Mouse (Mus musculus) liver, postnatal 0 days (tissue): ENCODE measurements around the gene Dzip1. TPM values are rescaled to one million over a fixed set of nuclear protein-coding genes. Genes with fewer than 3 reads are reported as not detected.

Experiments used
- ATAC-seq: fragments of 200-750 bp; cut with Nextera tagmentation; 2 replicates; pipeline ENCODE4 v1.8.0; 2017; ENCODE audit warnings: mild to moderate bottlenecking, moderate library complexity
- DNase-seq: peaks from one replicate; pipeline ENCODE4 v3.0.0-alpha.2; 2016
- H3K27ac ChIP-seq: fragments of 300-500 bp; sonication (generic); 2 replicates; pipeline ENCODE4 v1.5.1; 2014; ENCODE audit warnings: antibody characterized with exemption, moderate library complexity, mild to moderate bottlenecking, low read depth
- H3K27me3 ChIP-seq: fragments of 300-500 bp; sonication (generic); 2 replicates; pipeline ENCODE4 v1.6.1; 2014; ENCODE audit warnings: low read length, control low read depth, mixed read lengths; ENCODE audit not compliant: insufficient read depth
- H3K36me3 ChIP-seq: fragments of 300-500 bp; sonication (generic); replicated peaks from 2 replicates; pipeline ENCODE4 v1.6.1; 2014; ENCODE audit warnings: mild to moderate bottlenecking, control low read depth, low read length, moderate library complexity, mixed read lengths; ENCODE audit not compliant: insufficient read depth
- H3K4me1 ChIP-seq: fragments of 300-500 bp; sonication (generic); 2 replicates; pipeline ENCODE4 v1.6.1; 2014; ENCODE audit warnings: antibody characterized with exemption, mild to moderate bottlenecking, control low read depth; ENCODE audit not compliant: insufficient read depth
- H3K4me2 ChIP-seq: fragments of 300-500 bp; sonication (generic); 2 replicates; pipeline ENCODE4 v1.6.1; 2014; ENCODE audit warnings: low read depth, mild to moderate bottlenecking, low read length, moderate library complexity, mixed read lengths
- H3K4me3 ChIP-seq: fragments of 300-500 bp; sonication (generic); 2 replicates; pipeline ENCODE4 v1.5.1; 2014; ENCODE audit warnings: low read depth, low read length
- H3K9ac ChIP-seq: fragments of 300-500 bp; sonication (generic); replicated peaks from 2 replicates; pipeline ENCODE4 v1.6.1; 2014; ENCODE audit warnings: mild to moderate bottlenecking, moderate library complexity
- H3K9me3 ChIP-seq: fragments of 300-500 bp; sonication (generic); 2 replicates; pipeline ENCODE4 v1.6.1; 2016; ENCODE audit warnings: mild to moderate bottlenecking, control low read depth, low read length, mixed read lengths
- CTCF ChIP-seq: sonication (generic); IDR thresholded peaks from 2 replicates; pipeline ENCODE4 v1.5.1; 2016; ENCODE audit warnings: antibody characterized with exemption, low read depth
- EP300 ChIP-seq: IDR thresholded peaks from 2 replicates; pipeline ENCODE4 v1.6.1; 2016; ENCODE audit warnings: antibody characterized with exemption, low read depth, mild to moderate bottlenecking
- WGBS: fragments of 180-500 bp; shearing (Covaris S2); extraction: QIAGEN DNeasy Blood & Tissue Kit; methylation state at CpG from one replicate; pipeline ENCODE4 v1.1.7; 2014; ENCODE audit not compliant: insufficient replicate concordance; 5-methylcytosine and 5-hydroxymethylcytosine counted together
- polyA plus RNA-seq: library from polyadenylated mRNA; unstranded; fragments of >200 nt; fragmentation: Nextera tagmentation; extraction: Ambion mirVana; gene quantifications from 2 replicates; pipeline ENCODE4 v1.2.1, GENCODE M21; 2015

Gene Dzip1
- polyA plus RNA-seq, 1 experiment from 2014 or later, result 0.42 TPM

DNA sequence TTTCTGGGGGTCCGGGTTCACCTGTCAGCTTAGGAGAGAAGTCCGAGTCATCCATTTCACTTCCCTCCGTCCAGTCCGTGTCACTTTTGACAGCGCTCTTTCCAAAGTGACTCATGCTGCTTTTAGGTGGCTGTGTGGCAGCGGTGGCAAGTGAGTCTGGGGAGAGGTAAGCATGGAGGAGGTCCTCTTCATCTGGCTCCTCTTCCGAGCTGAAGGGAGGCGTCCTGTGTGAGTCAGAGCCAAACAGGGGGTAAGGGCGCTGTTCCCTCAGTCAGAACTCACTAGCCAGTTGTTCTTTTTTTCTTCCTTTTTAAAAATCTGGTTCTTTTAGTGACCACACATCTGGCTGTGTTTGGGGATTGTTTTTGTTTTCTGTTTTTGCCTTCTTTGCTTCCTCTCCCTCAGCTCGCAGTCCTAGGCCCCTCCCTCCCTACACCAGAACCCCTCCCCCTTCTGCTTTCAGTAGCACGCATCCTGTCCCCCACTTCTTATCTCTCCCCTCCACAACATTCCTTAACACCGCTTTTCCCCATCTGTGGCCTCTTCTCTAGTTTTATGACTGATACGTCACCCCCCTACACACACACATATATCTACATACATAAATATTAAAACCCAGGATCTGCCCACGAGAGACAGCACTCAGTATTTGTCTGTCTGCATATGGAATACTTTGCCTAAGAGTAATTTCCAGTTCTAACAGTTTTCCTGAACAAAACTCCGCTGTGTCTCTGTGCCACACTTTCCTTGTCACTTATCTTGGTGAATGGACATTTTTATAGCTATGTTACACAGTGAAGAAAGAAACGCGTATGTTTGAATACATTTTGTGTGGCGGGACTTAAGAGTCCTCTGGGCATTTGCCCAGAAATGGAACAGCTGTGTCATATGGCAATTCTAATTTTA lies 41.7 kb downstream of the Dzip1 start:
- peak overlapping the region; percentile 53 for H3K4me2 ChIP-seq
- TF ChIP-seq EP300 (peak; percentile 69), CTCF (no peak)

GRCm38 (mm10) chr14:118880696-118881095 lies 44.6 kb downstream of the Dzip1 start:
- H3K9me3 ChIP-seq, result no peaks in the 10 kb centered on the region
- no peaks in the 10 kb centered on the region for H3K36me3 ChIP-seq
- DNase-seq (no peak), ATAC-seq (no peak)
- H3K4me3 ChIP-seq, result no peak overlapping the region
- WGBS, result 88% methylated on average over 10 of the region's 10 CpGs
- no peaks in the 10 kb centered on the region for H3K4me1 ChIP-seq
- no peaks in the 10 kb centered on the region for H3K27me3 ChIP-seq
- H3K9ac ChIP-seq, result no peak overlapping the region
- no peak overlapping the region for H3K4me2 ChIP-seq
- no peak overlapping the region for H3K27ac ChIP-seq
- no peak for TF ChIP-seq EP300
- no peak for TF ChIP-seq CTCF

More for the DNA sequence above, 41.7 kb downstream of the Dzip1 start:
- WGBS, result 67% methylated on average over 18 of the region's 18 CpGs
- DNase-seq, result no peak
- Histone ChIP-seq H3K4me3 (peak overlapping the region; percentile 1; the same call in 1 of the 2 replicates), H3K9ac (no peak overlapping the region), H3K9me3 (no peaks in the 10 kb centered on the region), H3K27me3 (no peaks in the 10 kb centered on the region), H3K27ac (peak overlapping the region; percentile 30), H3K4me1 (no peaks in the 10 kb centered on the region), H3K36me3 (no peaks in the 10 kb centered on the region)
- ATAC-seq, result peak; percentile 87

DNA sequence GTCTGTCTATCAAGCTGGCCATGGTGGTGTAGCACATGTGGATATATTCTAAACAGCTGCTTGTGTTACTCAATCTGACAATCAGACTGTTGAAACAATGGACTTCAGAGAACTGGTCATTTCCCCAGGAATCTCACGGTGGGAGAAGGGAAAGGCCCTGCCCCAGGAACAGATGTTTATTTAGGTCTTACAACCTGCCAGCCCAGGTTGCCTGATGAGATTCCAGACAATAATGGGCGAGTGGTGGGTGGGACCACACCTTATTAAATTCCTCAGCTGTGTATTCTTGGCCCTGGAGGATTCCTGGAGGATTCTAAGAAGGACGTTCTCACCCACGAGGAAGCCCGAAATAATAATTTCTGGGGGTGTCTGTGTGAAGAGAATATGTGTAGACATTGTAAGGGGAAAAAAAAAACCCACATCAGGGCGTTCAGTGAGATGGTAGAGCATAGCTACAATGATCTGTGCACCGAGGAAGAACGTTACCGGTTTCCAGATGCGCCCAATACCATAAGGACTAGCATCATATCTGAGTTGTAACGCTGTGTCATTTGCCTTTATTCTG lies 46.8 kb downstream of the Dzip1 start:
- Histone ChIP-seq H3K27me3 (no peaks in the 10 kb centered on the region), H3K4me3 (no peak overlapping the region), H3K4me1 (no peaks in the 10 kb centered on the region), H3K36me3 (no peaks in the 10 kb centered on the region), H3K4me2 (no peak overlapping the region), H3K27ac (no peak overlapping the region), H3K9ac (no peak overlapping the region), H3K9me3 (no peaks in the 10 kb centered on the region)
- no peak for DNase-seq
- WGBS, result 83% methylated on average over 11 of the region's 11 CpGs
- TF ChIP-seq CTCF (no peak), EP300 (no peak)
- ATAC-seq, result no peak

- Histone ChIP-seq H3K9me3 (no peaks in the 10 kb centered on the region), H3K4me2 (no peak overlapping the region), H3K4me3 (no peak overlapping the region), H3K4me1 (peaks cover 4% of the 10 kb centered on the region; the same call in 1 of the 2 replicates), H3K36me3 (no peaks in the 10 kb centered on the region), H3K27ac (no peak overlapping the region), H3K27me3 (no peaks in the 10 kb centered on the region), H3K9ac (no peak overlapping the region)
- TF ChIP-seq CTCF (no peak), EP300 (no peak)
- ATAC-seq, result no peak
- no peak for DNase-seq
- WGBS, result 69% methylated on average over 10 of the region's 10 CpGs
Observed at GRCm38 (mm10) chr14:118874786-118875415, 50.4 kb downstream of the Dzip1 start.

GRCm38 (mm10) chr14:118874126-118874525 lies 51.1 kb downstream of the Dzip1 start:
- H3K4me2 ChIP-seq, result no peak overlapping the region
- no peak overlapping the region for H3K4me3 ChIP-seq

DNA sequence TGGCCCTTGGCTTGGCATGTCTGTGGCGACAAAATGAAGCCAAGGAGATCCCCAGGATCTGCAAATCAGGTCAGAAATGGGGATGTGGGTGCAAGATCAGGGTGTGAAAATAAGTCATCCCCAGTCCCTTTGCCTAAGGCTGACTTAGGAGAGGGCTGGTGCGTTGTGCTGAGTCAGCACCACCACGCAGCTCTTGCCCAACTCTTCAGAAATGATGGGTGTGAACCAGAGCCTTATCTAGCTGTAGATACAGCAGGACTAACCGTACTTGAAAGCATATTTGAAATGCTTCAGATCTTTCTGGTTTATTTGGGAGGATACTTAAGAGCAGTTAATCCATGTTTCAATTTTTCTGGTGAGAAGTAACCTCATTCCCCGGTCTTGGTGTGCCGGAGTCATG lies 55.5 kb downstream of the Dzip1 start:
- WGBS, result 64% methylated on average over 6 of the region's 6 CpGs
- TF ChIP-seq CTCF, result no peak
- no peak for TF ChIP-seq EP300
- Histone ChIP-seq H3K36me3 (no peaks in the 10 kb centered on the region), H3K4me1 (peaks cover 17% of the 10 kb centered on the region), H3K4me3 (no peak overlapping the region), H3K4me2 (peak overlapping the region; percentile 38), H3K9ac (no peak overlapping the region), H3K9me3 (no peaks in the 10 kb centered on the region), H3K27me3 (no peaks in the 10 kb centered on the region), H3K27ac (peak overlapping the region; percentile 29; the same call in 1 of the 2 replicates)
- ATAC-seq (peak; percentile 83), DNase-seq (no peak)

More at GRCm38 (mm10) chr14:118874126-118874525, 51.1 kb downstream of the Dzip1 start:
- Histone ChIP-seq H3K9ac (no peak overlapping the region), H3K27ac (no peak overlapping the region), H3K36me3 (no peaks in the 10 kb centered on the region), H3K27me3 (no peaks in the 10 kb centered on the region), H3K4me1 (peaks cover 10% of the 10 kb centered on the region), H3K9me3 (no peaks in the 10 kb centered on the region)
- TF ChIP-seq EP300, result no peak
- no peak for TF ChIP-seq CTCF
- WGBS, result 58% methylated on average over 4 of the region's 4 CpGs
- ATAC-seq, result no peak
- DNase-seq, result no peak
